Mouse (Mus musculus): ENCODE measurements around the gene Gm39566.
A peak's percentile ranks its signal among the peaks of the same experiment; 100 is the strongest.

Gene Gm39566

DNA sequence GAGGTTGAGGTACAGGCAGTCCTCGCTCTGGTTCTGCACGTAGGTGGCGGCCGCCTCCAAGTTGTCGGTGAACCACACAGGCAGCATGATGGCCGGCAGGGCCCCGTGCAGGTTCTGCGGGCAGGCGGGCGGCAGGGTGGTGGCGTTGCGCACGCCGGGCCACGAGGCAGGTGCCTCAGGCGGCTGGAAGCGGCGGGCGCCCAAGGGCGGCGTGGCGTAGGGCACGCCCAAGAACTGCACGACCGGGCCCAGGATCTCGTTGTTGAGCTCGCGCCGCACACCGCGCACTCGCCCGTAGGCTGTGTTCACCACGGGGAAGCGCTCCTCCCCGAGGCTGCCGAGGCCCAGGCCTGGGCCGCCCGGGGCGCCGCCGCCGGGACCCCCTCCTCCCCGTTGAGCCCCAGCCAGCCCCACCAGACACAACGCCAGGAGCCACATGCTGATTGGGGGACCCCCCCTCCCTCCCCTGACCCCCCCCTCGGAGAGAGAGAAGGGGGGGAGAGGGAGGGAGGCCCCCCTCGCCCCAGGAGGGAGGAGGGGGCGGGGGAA lies 19.0 kb upstream of the Gm39566 start:
- ATAC-seq (ENCODE audit: low TSS enrichment): no peak

- no peak for ATAC-seq (ENCODE audit: low TSS enrichment)
These were observed 18.5 kb upstream of the Gm39566 start for GRCm38 (mm10) chr11:69833554-69833953.

DNA sequence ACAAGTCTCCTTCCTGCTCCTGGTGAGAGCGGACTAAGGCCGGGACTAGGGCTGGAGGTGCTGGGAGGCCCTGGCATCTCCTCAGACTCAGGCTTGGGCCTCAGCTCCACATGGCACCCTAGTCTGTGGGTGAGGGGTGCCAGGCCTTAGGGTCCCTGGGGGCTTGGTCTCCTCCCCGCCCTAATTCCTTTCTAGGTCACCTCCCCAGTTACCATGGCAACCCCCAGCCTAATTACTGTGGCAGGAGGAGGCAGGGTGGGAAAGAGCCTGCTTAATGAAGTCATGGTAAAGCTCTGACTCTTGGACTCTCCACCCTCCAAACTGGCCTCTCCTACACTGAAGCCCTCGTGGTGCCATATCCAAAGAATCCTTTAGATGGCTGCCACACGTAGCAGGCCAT lies 13.7 kb upstream of the Gm39566 start:
- no peak for ATAC-seq (ENCODE audit: low TSS enrichment)

- ATAC-seq (ENCODE audit: low TSS enrichment): no peak
These were observed 8.4 kb upstream of the Gm39566 start for GRCm38 (mm10) chr11:69823456-69823855.

DNA sequence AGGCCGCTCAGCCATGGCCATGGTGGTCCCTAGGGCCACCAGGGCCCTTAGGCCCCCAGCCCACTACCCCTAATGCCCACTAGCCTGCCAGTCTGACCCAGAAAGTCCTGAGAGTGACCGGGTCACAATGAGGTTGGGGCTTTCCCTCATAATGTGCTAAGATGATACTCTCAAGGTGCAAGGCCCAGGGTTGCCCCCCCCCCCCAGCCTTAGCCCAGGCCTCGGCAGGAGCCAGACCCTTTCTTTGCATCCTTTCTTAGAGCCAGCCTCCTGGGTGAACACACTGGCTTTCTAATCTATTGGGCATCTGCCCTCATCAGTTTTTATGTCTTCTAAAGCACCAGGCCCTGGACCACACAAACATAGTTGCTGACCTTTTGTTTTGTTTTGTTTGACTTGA lies 7.0 kb upstream of the Gm39566 start, which contains the start of gene Spem1:
TSS of gene Spem1 (minus strand) at position 101 of the 400 bp plus-strand sequence.
- ATAC-seq (ENCODE audit: low TSS enrichment): no peak

DNA sequence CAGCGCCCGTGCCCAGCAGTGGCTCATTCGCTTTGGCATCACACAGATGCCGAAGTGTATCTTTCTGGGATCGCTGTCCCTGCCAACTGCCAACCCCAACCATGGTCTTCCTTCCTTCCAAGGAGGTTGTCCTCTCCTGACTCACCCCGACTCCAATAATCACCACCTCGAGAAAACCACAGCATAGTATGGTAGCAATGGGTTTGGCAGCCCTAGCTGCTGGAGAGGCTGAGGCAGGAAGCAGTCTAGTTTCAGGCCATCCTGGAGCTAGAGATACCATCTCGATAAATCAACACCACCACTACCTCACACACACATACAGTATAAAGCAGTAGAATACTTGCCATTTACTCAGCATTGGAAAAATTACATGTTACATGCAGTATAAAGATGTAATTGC lies 3.8 kb upstream of the Gm39566 start:
- ATAC-seq (ENCODE audit: low TSS enrichment): no peak

GRCm38 (mm10) chr11:69818365-69818764 lies 3.3 kb upstream of the Gm39566 start, which contains the start of gene Spem2:
Gene Spem2, minus strand, starts transcription at chr11:69818465.
- no peak for ATAC-seq (ENCODE audit: low TSS enrichment)

DNA sequence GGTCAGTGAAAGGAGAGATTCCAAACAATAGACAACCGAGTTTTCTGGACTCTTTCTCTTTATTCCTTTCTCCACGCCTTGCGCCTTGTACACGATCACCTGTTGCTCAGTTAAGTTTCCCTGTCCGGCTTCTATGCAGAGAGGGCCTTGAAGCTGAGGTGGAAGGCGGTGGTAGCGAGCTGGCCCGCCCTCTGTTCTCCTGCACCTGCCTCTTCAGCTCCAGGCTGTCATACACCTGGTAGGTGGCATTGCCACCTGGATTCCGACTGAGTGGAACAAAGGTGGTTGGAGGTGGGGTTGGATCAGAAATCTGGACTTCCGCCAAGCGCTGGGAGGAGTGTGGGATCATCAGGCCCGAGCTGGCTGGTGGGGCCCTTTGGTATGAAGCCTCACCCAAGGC lies 1.4 kb upstream of the Gm39566 start:
- ATAC-seq (ENCODE audit: low TSS enrichment): no peak

DNA sequence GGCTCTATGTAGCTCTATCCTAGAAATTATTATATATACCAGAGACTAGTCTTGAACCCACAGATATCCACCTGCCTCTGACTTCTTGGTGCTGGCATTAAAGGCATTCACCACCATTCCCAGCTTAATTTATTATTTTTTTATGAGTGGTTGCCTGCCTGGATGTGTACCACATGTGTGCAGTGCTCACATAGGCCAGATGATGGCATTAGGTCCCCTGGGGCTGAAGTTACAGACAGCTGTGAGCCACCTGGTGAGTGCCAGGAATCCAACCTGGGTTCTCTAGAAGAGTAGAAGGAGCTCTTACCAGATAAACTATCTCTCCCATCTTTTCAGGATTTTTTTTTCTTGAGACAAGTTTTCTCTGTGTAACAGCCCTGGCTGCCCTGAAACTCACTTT lies 4.8 kb downstream of the Gm39566 start:
- ATAC-seq (ENCODE audit: low TSS enrichment): no peak

DNA sequence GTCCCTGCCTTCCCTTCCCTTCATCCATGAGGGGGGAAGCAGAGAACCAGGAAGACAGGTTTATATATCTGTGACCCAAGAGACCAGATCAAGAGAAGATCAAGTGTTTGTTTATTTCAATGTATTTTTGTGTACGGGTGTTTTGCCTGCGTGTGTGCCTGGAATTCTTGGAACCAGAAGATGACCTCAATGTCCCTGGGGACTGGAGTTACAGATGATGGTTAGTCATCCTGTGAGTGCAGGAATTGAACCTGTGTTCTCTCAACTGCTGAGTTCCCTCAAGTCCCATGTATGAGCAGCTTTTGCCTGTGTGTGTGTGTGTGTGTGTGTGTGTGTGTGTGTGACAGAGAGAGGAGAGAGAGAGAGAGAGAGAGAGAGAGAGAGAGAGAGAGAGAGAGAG lies 7.5 kb downstream of the Gm39566 start:
- ATAC-seq (ENCODE audit: low TSS enrichment): no peak

DNA sequence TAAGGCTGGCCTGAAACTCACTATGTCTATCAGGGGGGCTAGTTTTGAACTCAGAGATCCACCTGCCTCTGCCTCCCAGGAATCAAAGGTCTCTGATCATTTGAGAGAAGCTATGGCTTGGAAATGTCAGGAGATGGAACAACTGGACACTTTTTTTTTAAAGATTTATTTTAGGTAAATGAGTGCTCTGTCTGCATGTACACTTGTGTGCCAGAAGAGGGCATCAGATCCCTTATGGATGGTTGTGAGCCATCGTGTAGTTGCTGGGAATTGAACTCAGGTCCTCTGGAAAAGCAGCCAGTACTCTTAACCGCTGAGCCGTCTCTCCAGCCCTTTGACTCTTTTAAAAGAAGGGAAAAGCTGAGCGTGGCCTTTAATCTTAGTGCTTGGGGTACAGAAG lies 8.7 kb downstream of the Gm39566 start:
- no peak for ATAC-seq (ENCODE audit: low TSS enrichment)

DNA sequence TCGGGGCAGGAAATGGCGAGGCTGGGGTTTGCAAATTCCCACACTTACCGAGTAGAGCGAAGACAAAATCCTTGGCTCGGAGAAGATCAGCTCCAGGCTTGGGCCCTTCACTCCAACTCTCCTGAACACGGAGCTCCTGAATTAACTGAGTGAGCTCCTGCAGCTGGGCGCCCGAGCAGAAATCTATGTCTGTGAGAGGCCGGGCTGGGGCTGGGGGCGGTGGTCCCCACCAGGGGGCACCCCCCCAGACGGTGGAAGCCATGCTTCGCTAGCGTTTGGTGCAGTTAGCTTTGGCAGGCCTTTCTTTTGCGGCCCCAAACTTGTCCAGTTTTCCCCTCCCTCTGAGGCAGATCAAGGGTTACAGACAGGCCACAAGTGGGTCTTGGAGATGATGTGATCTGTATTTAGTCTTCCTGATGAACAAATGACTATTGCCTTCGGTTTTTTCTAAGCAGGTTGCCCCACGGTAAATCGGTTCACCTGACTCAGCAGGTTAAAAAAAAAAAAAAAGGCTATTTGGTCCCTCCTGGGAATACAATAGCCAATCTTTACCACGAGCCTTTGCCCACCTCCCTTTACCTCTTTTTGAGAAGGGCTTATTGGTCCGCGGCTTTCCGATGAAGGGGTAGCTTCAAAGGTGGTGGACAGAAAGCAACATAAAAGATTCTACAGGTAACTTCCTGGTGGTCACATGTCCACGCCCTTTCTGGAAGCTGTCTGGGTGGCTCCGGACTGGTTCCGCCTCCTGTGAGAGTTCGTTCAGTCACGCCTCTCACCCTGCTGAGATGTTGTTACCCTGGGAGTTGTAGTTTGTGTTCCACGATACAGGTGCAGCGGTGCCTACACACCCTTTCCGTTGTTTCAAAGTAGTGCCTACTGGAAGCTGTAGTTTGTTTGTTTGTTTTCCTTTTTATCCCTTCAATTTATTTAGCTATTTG lies 9.9 kb downstream of the Gm39566 start, which contains the start of gene Tmem102:
TSS of gene Tmem102 (minus strand) at position 653 of the 938 bp plus-strand sequence.
- no peak for ATAC-seq (ENCODE audit: low TSS enrichment)

GRCm38 (mm10) chr11:69804652-69804940 lies 10.5 kb downstream of the Gm39566 start:
- no peak for ATAC-seq (ENCODE audit: low TSS enrichment)

DNA sequence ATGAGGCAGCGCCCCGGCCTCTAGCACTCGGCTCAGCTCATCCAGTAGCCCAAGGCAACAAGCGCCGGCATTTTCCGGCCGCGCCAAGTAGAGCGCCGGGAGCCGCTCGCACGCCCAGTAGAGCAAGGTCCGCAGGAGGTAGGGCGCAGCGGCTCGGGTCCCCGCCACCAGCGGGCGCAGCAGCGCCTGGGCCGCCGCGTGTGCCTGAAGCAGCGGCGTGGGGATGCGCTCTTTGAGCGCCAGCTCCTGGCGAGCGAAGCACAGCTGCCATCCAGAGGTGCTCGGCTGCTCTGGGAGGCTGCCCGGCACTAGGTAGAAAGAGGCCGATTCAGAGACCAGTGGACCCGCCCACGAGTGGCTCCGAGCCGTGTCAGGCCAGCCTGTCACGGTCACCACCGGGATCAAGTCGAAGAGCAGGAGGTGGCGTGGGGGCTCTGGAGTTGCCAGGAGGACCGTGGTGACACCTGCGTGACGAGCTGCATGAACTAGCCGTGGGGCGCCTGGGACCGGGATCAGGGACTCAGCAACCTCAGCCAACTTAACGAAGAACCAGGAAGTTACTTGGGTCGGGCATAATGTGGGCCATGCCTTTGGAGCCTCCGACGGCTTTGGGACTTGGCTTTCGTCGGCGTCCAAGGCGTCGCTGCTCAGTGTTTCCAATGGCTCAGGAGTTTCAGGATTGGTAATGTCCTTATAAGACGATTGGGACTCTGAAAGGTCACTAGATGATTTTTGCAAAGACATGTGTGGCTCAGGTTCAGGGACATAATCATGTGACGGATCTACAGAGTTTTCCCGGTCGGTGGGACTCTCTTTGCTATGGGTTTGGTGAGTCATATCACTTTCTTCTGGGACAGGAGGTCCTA lies 11.1 kb downstream of the Gm39566 start:
- peak; percentile 75; the same call in 1 of the 2 replicates for ATAC-seq (ENCODE audit: low TSS enrichment)

- ATAC-seq (ENCODE audit: low TSS enrichment): no peak
These were observed 11.8 kb downstream of the Gm39566 start for GRCm38 (mm10) chr11:69803328-69803727.

DNA sequence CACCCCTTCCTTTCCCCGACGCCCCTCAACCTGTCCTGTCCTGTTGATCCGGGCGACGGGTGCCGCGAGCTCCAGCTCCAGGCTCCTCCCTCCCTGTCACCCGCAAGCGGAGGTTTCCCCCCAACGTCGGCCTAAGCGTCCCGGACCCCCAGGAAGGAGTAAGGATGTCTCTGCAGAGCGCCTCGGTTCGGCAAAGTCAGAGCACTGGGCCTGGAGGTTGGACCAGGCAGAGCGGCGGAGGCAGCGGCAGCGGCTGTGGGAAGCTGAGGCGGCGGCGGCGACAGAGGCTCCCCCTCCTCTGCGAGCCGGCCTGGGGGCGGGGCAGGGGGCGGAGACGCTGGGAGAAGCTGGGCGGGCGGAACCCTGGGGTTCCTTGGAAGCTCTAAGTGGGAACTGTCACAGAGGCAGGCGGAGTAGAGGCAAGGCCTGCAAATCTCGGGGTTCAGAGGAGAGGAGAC lies 12.4 kb downstream of the Gm39566 start:
- ATAC-seq (ENCODE audit: low TSS enrichment): peak; percentile 31; the same call in 1 of the 2 replicates

DNA sequence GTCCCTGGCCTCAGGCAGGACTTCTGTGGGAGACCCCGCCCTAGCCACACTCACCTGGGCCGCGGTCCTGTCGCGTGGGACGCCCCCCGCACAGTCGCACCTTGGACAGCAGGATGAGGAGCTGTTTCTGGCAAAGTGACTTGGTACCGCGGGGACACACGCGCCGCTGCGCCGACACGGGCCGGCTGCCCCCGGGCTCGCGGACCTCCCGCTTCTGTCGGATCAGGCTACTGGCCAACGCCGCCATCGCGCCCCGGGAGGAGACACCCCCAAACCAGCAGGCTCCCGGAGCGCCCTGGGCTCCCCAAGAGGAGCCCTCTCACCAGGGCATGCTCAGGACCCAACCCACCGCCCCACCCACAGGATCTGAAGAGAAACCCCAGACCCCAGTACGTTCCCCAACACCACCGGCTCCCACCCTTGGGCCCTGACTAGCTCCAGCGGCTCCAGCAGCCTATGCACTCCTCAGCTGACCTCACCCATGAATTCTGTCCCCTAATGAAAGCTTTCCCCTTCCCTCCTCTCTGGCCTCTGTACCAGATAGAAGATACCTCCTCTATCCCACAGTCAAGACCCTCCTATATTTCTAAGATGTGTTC lies 13.6 kb downstream of the Gm39566 start, which contains the start of gene Fgf11:
TSS of gene Fgf11 (minus strand) at position 479 of the 599 bp plus-strand sequence.
- no peak for ATAC-seq (ENCODE audit: low TSS enrichment)

DNA sequence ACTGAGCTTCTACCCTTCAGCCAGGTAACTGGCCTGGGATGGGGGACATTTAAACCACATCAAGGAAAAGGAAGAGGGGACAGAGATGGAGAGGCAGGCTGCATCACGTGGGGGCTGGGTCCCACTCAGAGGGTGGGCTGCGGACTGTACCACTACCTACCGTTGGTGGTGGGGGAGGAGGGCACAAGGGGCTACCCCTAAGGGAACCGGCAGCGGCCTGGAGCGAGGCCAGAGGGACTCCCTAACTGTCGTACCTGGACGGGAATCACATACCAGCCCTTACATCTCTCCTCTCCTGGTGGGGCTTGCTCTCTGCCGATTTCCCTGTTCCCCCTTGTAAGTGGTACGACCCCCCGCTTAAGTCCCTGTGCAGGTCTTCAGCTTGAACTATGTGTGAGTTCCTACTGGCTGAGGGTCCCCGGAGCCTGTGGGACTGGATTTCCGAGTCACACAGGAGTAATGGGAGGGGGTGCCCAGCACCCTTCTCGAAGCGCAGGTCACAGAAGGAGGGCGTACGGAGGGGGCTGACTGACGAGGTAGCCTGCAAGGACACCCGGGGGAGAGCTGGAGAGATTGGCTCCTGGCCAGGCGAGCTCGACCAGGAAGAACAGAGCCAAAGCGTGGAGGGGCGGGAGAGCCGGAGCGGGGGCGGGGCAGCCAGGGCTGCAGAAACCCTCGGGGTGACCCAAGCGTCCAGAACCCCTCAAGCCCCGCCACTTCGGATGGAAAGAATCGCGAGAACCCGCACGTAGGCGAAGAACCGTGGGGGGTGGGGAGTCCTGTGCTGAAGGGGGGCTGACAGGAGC lies 14.5 kb downstream of the Gm39566 start:
- ATAC-seq (ENCODE audit: low TSS enrichment): no peak

DNA sequence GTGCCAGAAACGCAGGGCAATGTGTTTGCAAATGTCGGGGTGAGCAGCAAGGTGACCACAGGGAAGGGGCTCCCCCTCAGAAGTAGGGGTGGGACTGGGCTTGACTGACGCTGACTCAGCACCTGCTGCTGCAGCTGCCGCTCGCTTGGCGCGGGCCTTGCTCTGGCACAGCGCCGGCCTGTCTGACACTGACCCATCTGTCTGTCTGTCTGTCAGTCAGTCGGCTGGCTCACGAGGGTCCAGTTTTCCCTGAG lies 15.0 kb downstream of the Gm39566 start:
- no peak for ATAC-seq (ENCODE audit: low TSS enrichment)

GRCm38 (mm10) chr11:69799394-69800137 lies 15.5 kb downstream of the Gm39566 start:
- ATAC-seq (ENCODE audit: low TSS enrichment): no peak
